Mouse (Mus musculus): Measurements from ENCODE around the gene Bloc1s5. TPM values are rescaled to one million over a fixed set of nuclear protein-coding genes. Genes with fewer than 3 reads are reported as not detected.
"Not testable (repeated sequence)": the region's sequence is repeated elsewhere in the genome, so short reads cannot be mapped to it uniquely, and the experiment has no call there.

Bloc1s5 gene
- total RNA-seq (2021) = 10 to 100 TPM; 19.8 to 25.7 TPM
- long read RNA-seq, experiment 1, full-length matches to known transcripts = 45 of 51 reads
- long read RNA-seq, experiment 1, partial matches to known transcripts = 0 of 51 reads
- long read RNA-seq, experiment 1, other reads (novel, unspliced or antisense) = 6 of 51 reads
- long read RNA-seq, experiment 2, full-length matches to known transcripts = 12 of 16 reads
- long read RNA-seq, experiment 2, partial matches to known transcripts = 0 of 16 reads
- long read RNA-seq, experiment 2, other reads (novel, unspliced or antisense) = 4 of 16 reads

- DNase-seq = peak; percentile 95 to 96
These were observed at the start of gene Bloc1s5 for GRCm38 (mm10) chr13:38634800-38635269. Bloc1s5 (minus strand) TSS chr13:38635109.

- DNase-seq = no peak
These were observed 37.4 kb upstream of the Bloc1s5 start for GRCm38 (mm10) chr13:38672336-38672735.

GRCm38 (mm10) chr13:38671451-38671850, 36.5 kb upstream of the Bloc1s5 start:
- not testable (repeated sequence) for DNase-seq

- DNase-seq = no peak
These were observed 35.1 kb upstream of the Bloc1s5 start for GRCm38 (mm10) chr13:38670051-38670450.

GRCm38 (mm10) chr13:38668514-38668913, 33.6 kb upstream of the Bloc1s5 start:
- DNase-seq = peak; percentile 64 to 65

GRCm38 (mm10) chr13:38664753-38665152, 29.8 kb upstream of the Bloc1s5 start:
- no peak for DNase-seq

GRCm38 (mm10) chr13:38659524-38660136, 24.7 kb upstream of the Bloc1s5 start:
- no peak for DNase-seq

GRCm38 (mm10) chr13:38658528-38659280, 23.8 kb upstream of the Bloc1s5 start, which contains the start of gene Eef1e1:
Eef1e1 (minus strand) TSS chr13:38659058.
- peak; percentile 96 for DNase-seq

- DNase-seq = no peak
These were observed 23.0 kb upstream of the Bloc1s5 start for GRCm38 (mm10) chr13:38657865-38658264.

- DNase-seq = no peak
These were observed 15.4 kb upstream of the Bloc1s5 start for GRCm38 (mm10) chr13:38650292-38650691.

GRCm38 (mm10) chr13:38649069-38649468, 14.2 kb upstream of the Bloc1s5 start:
- DNase-seq = no peak

- DNase-seq = no peak
These were observed 6.5 kb upstream of the Bloc1s5 start for GRCm38 (mm10) chr13:38641414-38641813.

GRCm38 (mm10) chr13:38640961-38641360, 6.1 kb upstream of the Bloc1s5 start:
- DNase-seq = no peak

GRCm38 (mm10) chr13:38638694-38639093, 3.8 kb upstream of the Bloc1s5 start:
- DNase-seq = no peak

- peak in 1 of 2 experiments; percentile 21 for DNase-seq
These were observed 581 bp downstream of the Bloc1s5 start for GRCm38 (mm10) chr13:38634256-38634799.

- no peak for DNase-seq
These were observed 1.5 kb downstream of the Bloc1s5 start for GRCm38 (mm10) chr13:38633287-38634000.

- no peak for DNase-seq
These were observed 2.4 kb downstream of the Bloc1s5 start for GRCm38 (mm10) chr13:38632556-38632955.

- DNase-seq = no peak
These were observed 8.7 kb downstream of the Bloc1s5 start for GRCm38 (mm10) chr13:38626229-38626525.

GRCm38 (mm10) chr13:38625492-38626228, 9.2 kb downstream of the Bloc1s5 start:
- peak; percentile 65 to 70 for DNase-seq

GRCm38 (mm10) chr13:38624292-38624902, 10.5 kb downstream of the Bloc1s5 start:
- no peak for DNase-seq

- peak; percentile 48 to 76 for DNase-seq
These were observed 11.6 kb downstream of the Bloc1s5 start for GRCm38 (mm10) chr13:38623296-38623695.

Data from adrenal gland, postnatal 36 days (tissue).